Mouse (Mus musculus): ENCODE results near the gene Sorcs3. TPM values are rescaled to one million over a fixed set of nuclear protein-coding genes. Genes with fewer than 3 reads are reported as not detected.
A peak's percentile ranks its signal among the peaks of the same experiment; 100 is the strongest.

Gene Sorcs3
- polyA plus RNA-seq, 1 experiment from 2014 or later: 9.9 TPM

DNA sequence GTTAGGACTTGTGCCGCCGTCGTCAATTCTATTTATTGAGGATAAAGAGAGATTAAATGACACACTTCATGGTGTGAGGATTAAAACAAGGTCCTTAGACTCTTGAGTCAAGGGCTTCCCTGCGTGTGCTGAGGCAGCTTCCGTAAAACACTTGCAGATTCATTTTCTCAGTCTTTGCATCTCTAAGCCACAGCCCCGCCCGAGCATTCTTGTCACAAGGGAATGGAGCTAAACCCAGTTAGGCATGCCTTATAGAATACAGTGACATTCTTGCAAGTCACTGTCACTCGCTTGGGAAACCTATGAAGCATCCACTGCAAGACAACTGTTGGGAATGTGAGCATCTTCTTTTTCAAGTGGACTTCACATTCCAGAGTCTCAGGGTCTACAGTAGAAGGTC is 102.5 kb downstream of the Sorcs3 start:
- no peaks in the 10 kb centered on the region for H3K27me3 ChIP-seq (replicated peaks; ENCODE audit: control insufficient read depth, insufficient read depth, low read length)

DNA sequence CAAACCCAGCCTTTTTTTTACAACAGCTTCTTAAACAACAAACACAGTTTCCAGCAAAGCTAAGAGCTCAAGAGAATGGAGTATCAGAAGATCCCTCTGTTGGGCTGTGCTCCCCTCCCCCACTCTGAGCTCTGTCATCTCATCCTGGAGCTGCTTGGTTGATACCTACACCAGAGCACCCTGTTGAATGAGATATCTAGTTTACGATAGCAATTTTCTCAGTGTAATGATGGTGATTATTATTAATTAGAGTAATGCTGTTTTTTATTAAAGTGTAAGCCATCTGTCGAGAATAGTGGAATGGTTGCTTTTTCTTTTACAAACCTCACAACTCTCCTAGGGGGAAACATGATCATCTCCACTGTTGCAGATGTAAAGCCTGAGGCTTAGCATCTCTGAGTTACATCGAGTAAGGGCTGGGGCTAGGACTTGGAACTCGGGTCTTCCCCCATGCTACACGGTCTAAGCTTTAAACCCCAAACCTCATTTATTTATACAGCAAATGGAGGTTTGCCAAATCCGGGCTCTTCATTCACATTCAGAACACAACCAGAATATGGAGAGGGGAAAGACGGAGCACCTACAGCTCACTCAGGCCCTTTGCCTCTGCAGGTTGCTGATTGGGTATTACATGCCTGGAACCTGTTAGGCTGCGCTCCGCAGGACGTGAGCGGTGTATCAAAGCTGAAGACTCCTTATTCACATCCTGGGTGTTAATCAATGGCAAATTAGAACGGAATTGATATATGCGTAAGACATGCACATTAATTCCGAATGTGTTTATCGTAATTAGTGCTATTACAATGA is 103.9 kb downstream of the Sorcs3 start:
- peak; percentile 62 for ATAC-seq
- 15% methylated on average over 15 of the region's 15 CpGs for WGBS
- Histone ChIP-seq H3K27ac (ENCODE audit: low read length) (no peak overlapping the region), H3K4me2 (ENCODE audit: low read length) (peak overlapping the region; percentile 40), H3K4me3 (replicated peaks; ENCODE audit: low read length) (no peak overlapping the region), H3K27me3 (replicated peaks; ENCODE audit: control insufficient read depth, insufficient read depth, low read length) (no peaks in the 10 kb centered on the region), H3K4me1 (replicated peaks; ENCODE audit: control insufficient read depth, insufficient read depth, low read length) (peaks cover 17% of the 10 kb centered on the region), H3K9me3 (ENCODE audit: control insufficient read depth, low read length) (0 out of 2 replicates have a peak, but pooled peaks cover 2% of the 10 kb centered on the region), H3K36me3 (ENCODE audit: control insufficient read depth, insufficient read depth) (no peaks in the 10 kb centered on the region), H3K9ac (replicated peaks; ENCODE audit: low read depth, low read length) (no peak overlapping the region)

More for the DNA sequence above, 102.5 kb downstream of the Sorcs3 start:
- Histone ChIP-seq H3K4me3 (replicated peaks; ENCODE audit: low read length) (no peak overlapping the region), H3K4me1 (replicated peaks; ENCODE audit: control insufficient read depth, insufficient read depth, low read length) (peaks cover 17% of the 10 kb centered on the region), H3K27ac (ENCODE audit: low read length) (no peak overlapping the region), H3K9me3 (ENCODE audit: control insufficient read depth, low read length) (0 out of 2 replicates have a peak, but pooled peaks cover 2% of the 10 kb centered on the region), H3K9ac (replicated peaks; ENCODE audit: low read depth, low read length) (no peak overlapping the region), H3K4me2 (ENCODE audit: low read length) (no peak overlapping the region), H3K36me3 (ENCODE audit: control insufficient read depth, insufficient read depth) (no peaks in the 10 kb centered on the region)
- ATAC-seq: no peak
- WGBS: 87% methylated on average over 8 of the region's 8 CpGs

DNA sequence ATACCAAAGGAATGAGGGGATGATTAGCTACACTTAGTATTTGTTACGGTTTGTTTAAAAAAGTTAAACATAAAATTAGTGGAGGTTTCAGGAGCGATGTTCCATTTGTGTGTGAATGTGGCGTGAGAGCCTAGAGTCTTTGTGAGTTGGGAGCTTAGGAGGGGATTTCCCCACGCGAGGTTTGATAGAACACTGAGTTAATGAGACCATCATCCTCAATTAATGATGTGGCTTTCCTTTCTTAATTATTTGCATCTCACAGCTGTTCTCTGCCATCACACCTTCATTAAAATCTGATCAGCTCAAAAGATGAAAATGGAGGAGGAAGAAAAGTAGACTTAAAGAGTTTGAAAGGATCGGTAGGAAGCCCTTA is 104.5 kb downstream of the Sorcs3 start:
- Histone ChIP-seq H3K4me2 (ENCODE audit: low read length) (peak overlapping the region; percentile 40), H3K36me3 (ENCODE audit: control insufficient read depth, insufficient read depth) (no peaks in the 10 kb centered on the region), H3K27ac (ENCODE audit: low read length) (no peak overlapping the region), H3K27me3 (replicated peaks; ENCODE audit: control insufficient read depth, insufficient read depth, low read length) (no peaks in the 10 kb centered on the region), H3K9ac (replicated peaks; ENCODE audit: low read depth, low read length) (no peak overlapping the region), H3K4me3 (replicated peaks; ENCODE audit: low read length) (no peak overlapping the region), H3K9me3 (ENCODE audit: control insufficient read depth, low read length) (no peaks in the 10 kb centered on the region), H3K4me1 (replicated peaks; ENCODE audit: control insufficient read depth, insufficient read depth, low read length) (peaks cover 17% of the 10 kb centered on the region)
- no peak for ATAC-seq
- WGBS: 16% methylated on average over 6 of the region's 6 CpGs

DNA sequence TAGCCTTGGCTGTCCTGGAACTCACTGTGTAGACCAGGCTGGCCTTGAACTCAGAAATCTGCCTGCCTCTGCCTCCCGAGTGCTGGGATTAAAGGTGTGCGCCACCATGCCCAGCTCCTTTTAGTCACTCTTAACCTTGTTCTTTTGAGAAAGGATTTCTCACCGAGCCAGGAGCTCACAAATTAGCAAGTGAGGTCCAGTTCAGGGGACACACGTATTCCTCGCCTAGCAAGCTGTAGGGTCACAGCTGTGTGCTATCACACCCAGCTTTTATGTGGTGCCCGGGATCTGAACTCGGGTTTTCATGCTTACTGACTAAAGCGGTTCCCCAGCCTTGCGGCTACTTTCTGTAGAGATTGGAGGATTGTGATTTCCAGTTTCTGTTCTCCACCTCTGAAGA is 108.0 kb downstream of the Sorcs3 start:
- Histone ChIP-seq H3K27me3 (replicated peaks; ENCODE audit: control insufficient read depth, insufficient read depth, low read length) (no peaks in the 10 kb centered on the region), H3K27ac (ENCODE audit: low read length) (no peak overlapping the region), H3K36me3 (ENCODE audit: control insufficient read depth, insufficient read depth) (no peaks in the 10 kb centered on the region), H3K4me3 (replicated peaks; ENCODE audit: low read length) (no peak overlapping the region), H3K4me2 (ENCODE audit: low read length) (no peak overlapping the region), H3K4me1 (replicated peaks; ENCODE audit: control insufficient read depth, insufficient read depth, low read length) (peaks cover 17% of the 10 kb centered on the region), H3K9me3 (ENCODE audit: control insufficient read depth, low read length) (no peaks in the 10 kb centered on the region), H3K9ac (replicated peaks; ENCODE audit: low read depth, low read length) (no peak overlapping the region)
- 95% methylated on average over 9 of the region's 9 CpGs for WGBS
- no peak for ATAC-seq

DNA sequence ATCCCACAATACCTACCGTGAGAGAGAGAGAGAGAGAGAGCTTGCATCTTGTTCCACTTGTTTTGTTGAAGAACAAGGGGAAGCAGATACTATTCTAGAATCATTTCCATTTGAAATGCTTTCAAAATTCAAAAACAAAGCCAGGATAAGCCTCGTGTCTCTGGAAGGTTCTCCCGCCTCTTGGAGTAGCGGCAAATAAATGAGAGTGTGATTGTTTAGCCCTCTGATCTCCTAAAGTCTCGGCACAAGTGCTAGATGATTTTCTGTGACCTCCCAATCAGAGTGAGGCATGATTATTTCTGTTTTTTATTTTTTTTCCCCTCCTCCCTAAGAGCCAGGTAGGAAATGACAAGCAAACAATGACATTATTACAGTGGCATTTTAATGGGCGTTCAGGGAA is 121.3 kb downstream of the Sorcs3 start:
- Histone ChIP-seq H3K4me2 (ENCODE audit: low read length) (no peak overlapping the region), H3K4me1 (replicated peaks; ENCODE audit: control insufficient read depth, insufficient read depth, low read length) (no peaks in the 10 kb centered on the region; the same call in 1 of the 2 replicates), H3K27me3 (replicated peaks; ENCODE audit: control insufficient read depth, insufficient read depth, low read length) (no peaks in the 10 kb centered on the region), H3K9ac (replicated peaks; ENCODE audit: low read depth, low read length) (no peak overlapping the region), H3K36me3 (ENCODE audit: control insufficient read depth, insufficient read depth) (no peaks in the 10 kb centered on the region), H3K9me3 (ENCODE audit: control insufficient read depth, low read length) (no peaks in the 10 kb centered on the region), H3K27ac (ENCODE audit: low read length) (no peak overlapping the region), H3K4me3 (replicated peaks; ENCODE audit: low read length) (no peak overlapping the region)
- ATAC-seq: peak; percentile 49; the same call in 1 of the 2 replicates
- 28% methylated on average over 6 of the region's 6 CpGs for WGBS

DNA sequence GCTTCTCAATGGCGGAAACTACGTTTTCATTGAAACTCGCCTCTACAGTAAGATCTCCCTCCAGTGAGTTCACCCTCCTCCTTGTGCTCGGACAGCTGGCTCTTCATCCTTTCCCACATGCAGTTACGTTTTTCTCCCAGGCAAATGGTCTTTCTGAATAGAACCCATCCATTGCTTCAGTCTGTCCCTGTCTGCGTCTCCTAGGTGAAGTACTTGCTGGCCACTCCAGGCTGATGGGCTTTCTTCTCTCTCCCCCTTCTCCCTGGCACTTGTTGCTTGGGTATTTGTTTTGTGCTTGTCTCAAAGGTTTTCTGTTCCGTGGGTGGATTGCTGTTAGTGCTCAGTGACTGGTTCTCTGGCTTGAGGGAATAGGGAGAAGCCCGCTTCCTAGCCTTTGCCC is 122.3 kb downstream of the Sorcs3 start:
- 69% methylated on average over 8 of the region's 8 CpGs for WGBS
- H3K36me3 ChIP-seq (ENCODE audit: control insufficient read depth, insufficient read depth): no peaks in the 10 kb centered on the region
- ATAC-seq: no peak

DNA sequence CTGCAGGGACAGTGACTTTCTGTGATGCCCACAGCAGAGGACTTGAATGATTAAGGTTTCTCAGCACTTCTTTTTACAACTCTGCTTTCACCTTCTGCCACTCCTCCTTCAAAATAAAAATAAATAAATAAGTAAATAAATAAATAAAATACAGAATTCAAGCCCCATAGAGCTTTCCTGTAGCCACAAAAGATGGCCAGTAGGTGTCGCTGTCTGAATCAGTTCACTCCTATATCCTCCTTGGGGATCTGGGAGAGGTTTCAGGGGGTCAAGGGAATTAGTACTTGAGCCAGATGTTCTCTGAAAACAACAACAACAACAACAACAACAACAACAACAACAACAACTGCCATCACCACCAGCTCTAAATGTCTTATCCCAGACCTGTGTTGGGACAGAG is 125.8 kb downstream of the Sorcs3 start:
- ATAC-seq: 0 out of 2 replicates have a peak, but pooled peaks have one; percentile 12

More for the DNA sequence above, 122.3 kb downstream of the Sorcs3 start:
- Histone ChIP-seq H3K27ac (ENCODE audit: low read length) (no peak overlapping the region), H3K9ac (replicated peaks; ENCODE audit: low read depth, low read length) (no peak overlapping the region), H3K9me3 (ENCODE audit: control insufficient read depth, low read length) (no peaks in the 10 kb centered on the region), H3K4me2 (ENCODE audit: low read length) (no peak overlapping the region), H3K27me3 (replicated peaks; ENCODE audit: control insufficient read depth, insufficient read depth, low read length) (no peaks in the 10 kb centered on the region), H3K4me3 (replicated peaks; ENCODE audit: low read length) (no peak overlapping the region), H3K4me1 (replicated peaks; ENCODE audit: control insufficient read depth, insufficient read depth, low read length) (no peaks in the 10 kb centered on the region; the same call in 1 of the 2 replicates)

DNA sequence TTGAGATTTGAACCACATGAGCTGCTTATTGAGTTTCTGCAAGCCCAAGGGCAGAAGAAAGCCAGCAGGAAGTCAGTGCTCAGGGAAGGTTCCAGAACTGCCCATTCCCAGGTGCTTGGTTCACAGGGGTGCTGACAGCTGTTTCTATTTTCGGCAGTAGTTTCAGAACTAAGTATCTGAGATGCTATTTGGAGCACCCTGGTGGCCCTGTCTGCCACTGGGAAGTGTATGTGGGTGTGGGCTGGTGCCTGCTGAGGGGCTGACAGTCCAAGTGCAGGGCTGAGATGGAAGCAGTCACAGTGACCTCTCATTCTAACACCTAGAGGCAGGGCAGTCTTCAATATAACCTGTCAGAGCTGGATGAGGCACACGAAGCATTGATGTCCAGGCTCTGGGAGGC is 127.3 kb downstream of the Sorcs3 start:
- Histone ChIP-seq H3K9ac (replicated peaks; ENCODE audit: low read depth, low read length) (no peak overlapping the region), H3K4me2 (ENCODE audit: low read length) (no peak overlapping the region), H3K36me3 (ENCODE audit: control insufficient read depth, insufficient read depth) (no peaks in the 10 kb centered on the region), H3K9me3 (ENCODE audit: control insufficient read depth, low read length) (no peaks in the 10 kb centered on the region), H3K27me3 (replicated peaks; ENCODE audit: control insufficient read depth, insufficient read depth, low read length) (no peaks in the 10 kb centered on the region), H3K4me3 (replicated peaks; ENCODE audit: low read length) (no peak overlapping the region), H3K4me1 (replicated peaks; ENCODE audit: control insufficient read depth, insufficient read depth, low read length) (no peaks in the 10 kb centered on the region; the same call in 1 of the 2 replicates), H3K27ac (ENCODE audit: low read length) (no peak overlapping the region)
- 86% methylated on average over 2 of the region's 2 CpGs for WGBS
- no peak for ATAC-seq

More for the DNA sequence above, 125.8 kb downstream of the Sorcs3 start:
- Histone ChIP-seq H3K4me2 (ENCODE audit: low read length) (no peak overlapping the region), H3K27ac (ENCODE audit: low read length) (no peak overlapping the region), H3K9ac (replicated peaks; ENCODE audit: low read depth, low read length) (no peak overlapping the region), H3K4me1 (replicated peaks; ENCODE audit: control insufficient read depth, insufficient read depth, low read length) (no peaks in the 10 kb centered on the region; the same call in 1 of the 2 replicates), H3K27me3 (replicated peaks; ENCODE audit: control insufficient read depth, insufficient read depth, low read length) (no peaks in the 10 kb centered on the region), H3K36me3 (ENCODE audit: control insufficient read depth, insufficient read depth) (no peaks in the 10 kb centered on the region), H3K4me3 (replicated peaks; ENCODE audit: low read length) (no peak overlapping the region), H3K9me3 (ENCODE audit: control insufficient read depth, low read length) (no peaks in the 10 kb centered on the region)
- 18% methylated on average over 1 of the region's 1 CpGs for WGBS

DNA sequence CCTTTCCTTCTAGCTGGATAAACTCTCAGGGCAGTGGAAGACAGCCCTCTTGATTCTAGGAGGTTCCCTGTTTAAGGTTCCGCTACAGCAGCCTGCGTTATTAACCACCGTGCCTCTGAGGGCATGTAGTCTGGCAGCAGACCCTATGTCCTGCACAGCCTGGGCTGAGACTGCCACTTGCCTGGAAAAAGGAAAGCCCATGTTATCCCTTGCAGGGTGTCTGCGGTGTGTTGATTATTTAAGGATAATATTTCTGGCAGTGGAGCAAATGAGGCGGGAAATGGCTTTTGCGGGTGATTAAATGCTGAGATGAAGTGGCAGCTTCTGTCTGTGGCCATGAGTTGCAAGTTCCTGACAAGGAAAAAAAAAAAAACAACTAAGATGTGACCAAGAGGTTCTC is 131.6 kb downstream of the Sorcs3 start:
- Histone ChIP-seq H3K4me1 (replicated peaks; ENCODE audit: control insufficient read depth, insufficient read depth, low read length) (no peaks in the 10 kb centered on the region), H3K4me3 (replicated peaks; ENCODE audit: low read length) (no peak overlapping the region), H3K27me3 (replicated peaks; ENCODE audit: control insufficient read depth, insufficient read depth, low read length) (no peaks in the 10 kb centered on the region), H3K36me3 (ENCODE audit: control insufficient read depth, insufficient read depth) (no peaks in the 10 kb centered on the region), H3K27ac (ENCODE audit: low read length) (no peak overlapping the region), H3K4me2 (ENCODE audit: low read length) (no peak overlapping the region), H3K9ac (replicated peaks; ENCODE audit: low read depth, low read length) (no peak overlapping the region), H3K9me3 (ENCODE audit: control insufficient read depth, low read length) (no peaks in the 10 kb centered on the region)
- ATAC-seq: no peak
- 77% methylated on average over 6 of the region's 6 CpGs for WGBS

Measured in forebrain, embryonic 16.5 days (tissue).